Mouse (Mus musculus): Measurements from ENCODE around the gene Gm11639. TPM values are rescaled to one million over a fixed set of nuclear protein-coding genes. Genes with fewer than 3 reads are reported as not detected.

Gene Gm11639
- polyA plus RNA-seq, 1 experiment from 2014 or later: not detected

GRCm38 (mm10) chr11:104765762-104766161 is 80.3 kb downstream of the Gm11639 start:
- peaks cover 7% of the 10 kb centered on the region for H3K4me1 ChIP-seq
- no peak overlapping the region for H3K4me3 ChIP-seq
- WGBS: 49% methylated on average over 6 of the region's 6 CpGs
- H3K27ac ChIP-seq: no peak overlapping the region
- H3K27me3 ChIP-seq (ENCODE audit: low read depth, poor library complexity, severe bottlenecking): no peaks in the 10 kb centered on the region
- no peak for DNase-seq (ENCODE audit: low spot score)
- no peaks in the 10 kb centered on the region for H3K36me3 ChIP-seq
- H3K9me3 ChIP-seq (replicated peaks): no peaks in the 10 kb centered on the region

DNA sequence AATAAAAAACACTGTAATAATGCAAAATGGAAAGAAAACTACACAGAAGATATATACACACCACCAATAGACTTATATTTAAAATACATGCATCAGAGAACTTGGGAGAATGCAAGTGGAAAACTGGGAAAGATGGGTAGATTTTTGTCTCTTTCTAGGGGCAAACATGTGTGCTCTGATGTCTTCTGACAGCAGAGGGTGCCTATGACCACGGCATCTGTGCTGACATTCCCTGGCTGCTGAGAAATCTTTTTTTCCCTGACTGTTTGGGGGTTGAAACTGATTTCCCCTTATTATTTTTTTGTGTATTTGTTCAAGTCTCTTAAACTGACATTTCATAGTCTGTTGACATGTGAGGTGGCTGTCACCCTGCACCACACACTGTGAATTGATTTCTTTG is 81.6 kb downstream of the Gm11639 start:
- DNase-seq (ENCODE audit: low spot score): no peak
- Histone ChIP-seq H3K27me3 (ENCODE audit: low read depth, poor library complexity, severe bottlenecking) (no peaks in the 10 kb centered on the region), H3K4me1 (peaks cover 7% of the 10 kb centered on the region), H3K4me3 (no peak overlapping the region), H3K36me3 (no peaks in the 10 kb centered on the region), H3K27ac (no peak overlapping the region), H3K9me3 (replicated peaks) (no peaks in the 10 kb centered on the region)
- 75% methylated on average over 1 of the region's 1 CpGs for WGBS

GRCm38 (mm10) chr11:104768072-104768471 is 82.6 kb downstream of the Gm11639 start:
- H3K9me3 ChIP-seq (replicated peaks): no peaks in the 10 kb centered on the region
- no peaks in the 10 kb centered on the region for H3K27me3 ChIP-seq (ENCODE audit: low read depth, poor library complexity, severe bottlenecking)

GRCm38 (mm10) chr11:104778796-104779195 is 93.3 kb downstream of the Gm11639 start:
- Histone ChIP-seq H3K4me1 (no peaks in the 10 kb centered on the region), H3K36me3 (no peaks in the 10 kb centered on the region), H3K27me3 (ENCODE audit: low read depth, poor library complexity, severe bottlenecking) (no peaks in the 10 kb centered on the region), H3K9me3 (replicated peaks) (no peaks in the 10 kb centered on the region), H3K4me3 (no peak overlapping the region), H3K27ac (no peak overlapping the region)
- DNase-seq (ENCODE audit: low spot score): no peak
- 85% methylated on average over 2 of the region's 2 CpGs for WGBS

More at GRCm38 (mm10) chr11:104768072-104768471, 82.6 kb downstream of the Gm11639 start:
- Histone ChIP-seq H3K27ac (no peak overlapping the region), H3K4me3 (no peak overlapping the region), H3K36me3 (no peaks in the 10 kb centered on the region), H3K4me1 (peaks cover 7% of the 10 kb centered on the region)
- DNase-seq (ENCODE audit: low spot score): peak; percentile 49
- WGBS: 8% methylated on average over 5 of the region's 5 CpGs

GRCm38 (mm10) chr11:104944723-104945122 is 259.2 kb downstream of the Gm11639 start:
- no peaks in the 10 kb centered on the region for H3K27me3 ChIP-seq (ENCODE audit: low read depth, poor library complexity, severe bottlenecking)
- H3K9me3 ChIP-seq (replicated peaks): no peaks in the 10 kb centered on the region
- H3K27ac ChIP-seq: no peak overlapping the region
- no peaks in the 10 kb centered on the region for H3K4me1 ChIP-seq
- 82% methylated on average over 2 of the region's 2 CpGs for WGBS
- H3K36me3 ChIP-seq: no peaks in the 10 kb centered on the region
- H3K4me3 ChIP-seq: no peak overlapping the region
- DNase-seq (ENCODE audit: low spot score): no peak

- Histone ChIP-seq H3K27me3 (ENCODE audit: low read depth, poor library complexity, severe bottlenecking) (no peaks in the 10 kb centered on the region), H3K36me3 (no peaks in the 10 kb centered on the region), H3K4me1 (no peaks in the 10 kb centered on the region), H3K9me3 (replicated peaks) (no peaks in the 10 kb centered on the region), H3K4me3 (no peak overlapping the region), H3K27ac (no peak overlapping the region)
- DNase-seq (ENCODE audit: low spot score): no peak
- WGBS: 62% methylated on average over 4 of the region's 4 CpGs
Measured at GRCm38 (mm10) chr11:104952349-104952748, 266.8 kb downstream of the Gm11639 start.

DNA sequence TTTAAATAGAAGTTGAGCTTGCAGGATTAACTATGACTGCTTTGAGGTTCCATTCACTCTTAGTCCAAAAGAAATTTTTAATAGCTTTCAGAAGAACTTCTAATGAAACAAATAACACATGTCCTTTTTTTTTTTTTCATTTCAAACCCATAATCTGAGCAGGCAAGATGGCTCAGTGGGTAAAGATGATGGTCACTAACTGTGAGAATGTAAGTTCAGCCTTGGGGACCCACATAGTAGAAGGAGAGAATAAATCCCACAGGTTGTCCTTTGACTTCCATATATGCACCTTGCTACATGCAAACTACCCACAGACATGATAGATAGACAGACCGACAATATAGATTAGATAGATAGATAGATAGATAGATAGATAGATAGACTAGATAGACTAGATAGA is 282.4 kb downstream of the Gm11639 start:
- no peak for DNase-seq (ENCODE audit: low spot score)
- WGBS: 96% methylated on average over 1 of the region's 1 CpGs
- Histone ChIP-seq H3K4me3 (no peak overlapping the region), H3K27me3 (ENCODE audit: low read depth, poor library complexity, severe bottlenecking) (no peaks in the 10 kb centered on the region), H3K36me3 (no peaks in the 10 kb centered on the region), H3K27ac (no peak overlapping the region), H3K4me1 (peaks cover 9% of the 10 kb centered on the region; the same call in 1 of the 2 replicates), H3K9me3 (replicated peaks) (no peaks in the 10 kb centered on the region)

DNA sequence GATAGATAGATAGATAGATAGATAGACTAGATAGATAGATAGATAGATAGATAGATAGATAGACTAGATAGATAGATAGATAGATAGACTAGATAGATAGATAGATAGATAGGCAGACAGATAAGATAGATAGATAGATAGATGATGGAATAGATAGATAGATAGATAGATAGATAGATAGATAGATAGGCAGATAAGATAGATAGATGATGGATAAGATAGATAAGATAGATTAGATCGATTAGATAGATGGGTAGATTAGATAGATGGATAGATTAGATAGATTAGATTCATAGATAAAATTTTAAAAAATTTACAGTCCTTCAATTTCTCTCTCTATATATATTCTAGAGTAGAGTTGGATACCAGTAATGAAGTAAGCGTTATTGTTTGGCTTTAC is 282.9 kb downstream of the Gm11639 start:
- peaks cover 9% of the 10 kb centered on the region; the same call in 1 of the 2 replicates for H3K4me1 ChIP-seq
- no peaks in the 10 kb centered on the region for H3K27me3 ChIP-seq (ENCODE audit: low read depth, poor library complexity, severe bottlenecking)
- H3K4me3 ChIP-seq: no peak overlapping the region
- 88% methylated on average over 2 of the region's 2 CpGs for WGBS
- H3K9me3 ChIP-seq (replicated peaks): no peaks in the 10 kb centered on the region
- H3K36me3 ChIP-seq: no peaks in the 10 kb centered on the region
- no peak overlapping the region for H3K27ac ChIP-seq
- no peak for DNase-seq (ENCODE audit: low spot score)

- Histone ChIP-seq H3K9me3 (replicated peaks) (no peaks in the 10 kb centered on the region), H3K27ac (no peak overlapping the region), H3K4me3 (no peak overlapping the region), H3K27me3 (ENCODE audit: low read depth, poor library complexity, severe bottlenecking) (no peaks in the 10 kb centered on the region), H3K4me1 (peaks cover 9% of the 10 kb centered on the region; the same call in 1 of the 2 replicates), H3K36me3 (no peaks in the 10 kb centered on the region)
- WGBS: 7% methylated on average over 4 of the region's 4 CpGs
- DNase-seq (ENCODE audit: low spot score): no peak
Measured at GRCm38 (mm10) chr11:104971322-104971721, 285.8 kb downstream of the Gm11639 start.

DNA sequence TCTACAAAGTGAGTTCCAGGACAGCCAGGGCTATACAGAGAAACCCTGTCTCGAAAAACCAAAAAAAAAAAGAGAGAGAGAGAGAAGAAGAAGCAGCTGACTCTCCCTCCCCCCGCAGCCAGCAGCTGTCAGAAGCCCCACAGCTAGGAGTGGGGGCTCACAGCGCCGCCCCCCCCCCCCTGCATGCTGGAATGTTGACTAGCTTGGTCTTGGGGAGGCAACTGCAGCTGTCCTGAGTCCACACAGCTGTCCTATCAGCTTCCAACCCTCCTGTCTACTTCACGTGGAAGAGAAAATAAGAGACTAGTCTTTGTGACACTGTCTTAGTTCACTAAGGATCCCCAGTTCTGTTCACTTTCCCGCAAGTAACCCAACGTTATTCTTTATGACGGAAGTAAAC is 287.0 kb downstream of the Gm11639 start:
- no peak for DNase-seq (ENCODE audit: low spot score)
- peaks cover 9% of the 10 kb centered on the region; the same call in 1 of the 2 replicates for H3K4me1 ChIP-seq
- 84% methylated on average over 8 of the region's 8 CpGs for WGBS
- no peak overlapping the region for H3K27ac ChIP-seq
- H3K9me3 ChIP-seq (replicated peaks): no peaks in the 10 kb centered on the region
- H3K36me3 ChIP-seq: no peaks in the 10 kb centered on the region
- H3K27me3 ChIP-seq (ENCODE audit: low read depth, poor library complexity, severe bottlenecking): no peaks in the 10 kb centered on the region
- no peak overlapping the region for H3K4me3 ChIP-seq

- H3K36me3 ChIP-seq: no peaks in the 10 kb centered on the region
- H3K4me1 ChIP-seq: no peaks in the 10 kb centered on the region
- H3K9me3 ChIP-seq (replicated peaks): no peaks in the 10 kb centered on the region
- WGBS: 80% methylated on average over 5 of the region's 5 CpGs
- no peak overlapping the region for H3K4me3 ChIP-seq
- H3K27me3 ChIP-seq (ENCODE audit: low read depth, poor library complexity, severe bottlenecking): no peaks in the 10 kb centered on the region
- no peak overlapping the region for H3K27ac ChIP-seq
- no peak for DNase-seq (ENCODE audit: low spot score)
Measured at GRCm38 (mm10) chr11:104977976-104978375, 292.5 kb downstream of the Gm11639 start.

- 70% methylated on average over 15 of the region's 15 CpGs for WGBS
- Histone ChIP-seq H3K4me3 (no peak overlapping the region), H3K9me3 (replicated peaks) (no peaks in the 10 kb centered on the region), H3K4me1 (no peaks in the 10 kb centered on the region), H3K27ac (no peak overlapping the region), H3K36me3 (no peaks in the 10 kb centered on the region), H3K27me3 (ENCODE audit: low read depth, poor library complexity, severe bottlenecking) (no peaks in the 10 kb centered on the region)
- DNase-seq (ENCODE audit: low spot score): no peak
Measured at GRCm38 (mm10) chr11:104981342-104982055, 296.0 kb downstream of the Gm11639 start.

DNA sequence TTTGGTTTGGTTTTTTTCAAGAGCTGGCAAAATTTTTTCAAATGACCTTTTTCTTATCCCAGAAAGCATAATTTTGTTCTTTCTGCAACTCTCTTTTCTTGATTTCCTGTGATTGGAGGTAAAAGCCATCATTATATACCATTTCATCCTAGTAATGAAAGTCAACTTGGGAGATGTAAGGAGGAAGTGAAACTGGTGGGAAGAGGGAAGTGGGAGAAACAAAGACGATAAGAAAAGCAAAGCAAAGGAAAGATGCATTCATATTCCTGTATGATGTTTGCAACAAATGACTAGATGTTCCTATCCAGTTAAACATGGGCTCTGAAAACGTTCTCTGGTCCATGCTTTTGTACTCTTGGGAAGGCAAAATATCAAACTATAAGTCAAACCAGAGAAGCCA is 323.7 kb downstream of the Gm11639 start:
- Histone ChIP-seq H3K27ac (no peak overlapping the region), H3K9me3 (replicated peaks) (no peaks in the 10 kb centered on the region), H3K4me3 (no peak overlapping the region), H3K27me3 (ENCODE audit: low read depth, poor library complexity, severe bottlenecking) (no peaks in the 10 kb centered on the region), H3K36me3 (no peaks in the 10 kb centered on the region), H3K4me1 (no peaks in the 10 kb centered on the region)
- 67% methylated on average over 2 of the region's 2 CpGs for WGBS
- DNase-seq (ENCODE audit: low spot score): no peak

GRCm38 (mm10) chr11:105021071-105021470 is 335.6 kb downstream of the Gm11639 start:
- DNase-seq (ENCODE audit: low spot score): no peak

More at GRCm38 (mm10) chr11:105021071-105021470, 335.6 kb downstream of the Gm11639 start:
- H3K27ac ChIP-seq: no peak overlapping the region
- H3K9me3 ChIP-seq (replicated peaks): no peaks in the 10 kb centered on the region
- H3K4me1 ChIP-seq: no peaks in the 10 kb centered on the region
- no peak overlapping the region for H3K4me3 ChIP-seq
- H3K36me3 ChIP-seq: no peaks in the 10 kb centered on the region
- WGBS: 74% methylated on average over 7 of the region's 7 CpGs
- H3K27me3 ChIP-seq (ENCODE audit: low read depth, poor library complexity, severe bottlenecking): no peaks in the 10 kb centered on the region
